Mouse (Mus musculus): ENCODE measurements around the gene P2rx3. TPM values are rescaled to one million over a fixed set of nuclear protein-coding genes. Genes with fewer than 3 reads are reported as not detected.

The P2rx3 gene
- polyA plus RNA-seq, 1 experiment from 2014 or later, result 2.5 TPM

Other genes starting within 250 kb of the P2rx3 start
- 15.6 and 16.6 TPM in 2 replicates for gene Ube2l6, start 238.6 kb downstream of the P2rx3 start, polyA plus RNA-seq (2015; fragmentation: Nextera tagmentation; extraction: Ambion mirVana)
- not detected in 2 replicates for gene Smtnl1, start 214.8 kb downstream of the P2rx3 start, polyA plus RNA-seq (2015; fragmentation: Nextera tagmentation; extraction: Ambion mirVana)
- 53.6 and 54.5 TPM in 2 replicates for gene Timm10, start 210.5 kb downstream of the P2rx3 start, polyA plus RNA-seq (2015; fragmentation: Nextera tagmentation; extraction: Ambion mirVana)
- 2.6 and 3.3 TPM in 2 replicates for gene Slc43a1, start 198.6 kb downstream of the P2rx3 start, polyA plus RNA-seq (2015; fragmentation: Nextera tagmentation; extraction: Ambion mirVana)
- 2.2 and 3.6 TPM in 2 replicates for gene Rtn4rl2, start 150.8 kb downstream of the P2rx3 start, polyA plus RNA-seq (2015; fragmentation: Nextera tagmentation; extraction: Ambion mirVana)
- 4.8 and 5.4 TPM in 2 replicates for gene Slc43a3, start 100.9 kb downstream of the P2rx3 start, polyA plus RNA-seq (2015; fragmentation: Nextera tagmentation; extraction: Ambion mirVana)
- 0.19 and 0.49 TPM in 2 replicates for gene Prg2, start 57.0 kb downstream of the P2rx3 start, polyA plus RNA-seq (2015; fragmentation: Nextera tagmentation; extraction: Ambion mirVana)
- not detected in 2 replicates for gene Prg3, start 49.2 kb downstream of the P2rx3 start, polyA plus RNA-seq (2015; fragmentation: Nextera tagmentation; extraction: Ambion mirVana)
- gene Ssrp1, start 228 bp downstream of the P2rx3 start, polyA plus RNA-seq (2015; fragmentation: Nextera tagmentation; extraction: Ambion mirVana), result 221 and 223 TPM in 2 replicates
- gene Tnks1bp1, start 10.6 kb upstream of the P2rx3 start, polyA plus RNA-seq (2015; fragmentation: Nextera tagmentation; extraction: Ambion mirVana), result 27.1 and 30.9 TPM in 2 replicates
- gene Aplnr, start 98.8 kb upstream of the P2rx3 start, polyA plus RNA-seq (2015; fragmentation: Nextera tagmentation; extraction: Ambion mirVana), result 20.1 and 21.0 TPM in 2 replicates
- gene Lrrc55, start 159.7 kb upstream of the P2rx3 start, polyA plus RNA-seq (2015; fragmentation: Nextera tagmentation; extraction: Ambion mirVana), result 7.0 and 7.6 TPM in 2 replicates

Data from midbrain, embryonic 13.5 days (tissue).